Mouse (Mus musculus) intestine, postnatal 0 days (tissue): Measurements from ENCODE around the gene Ppfia3. TPM values are rescaled to one million over a fixed set of nuclear protein-coding genes. Genes with fewer than 3 reads are reported as not detected.

Experiments
- ATAC-seq: fragments of 200-750 bp; cut with Nextera tagmentation; 2 replicates; pipeline ENCODE4 v1.8.0; 2017; ENCODE audit warnings: mild to moderate bottlenecking, moderate TSS enrichment, moderate library complexity
- H3K27ac ChIP-seq: fragments of 300-500 bp; sonication (generic); 2 replicates; pipeline ENCODE4 v1.5.1; 2014; ENCODE audit warnings: mild to moderate bottlenecking, low read depth, low read length, moderate library complexity
- H3K27me3 ChIP-seq: fragments of 300-500 bp; sonication (generic); replicated peaks from 2 replicates; pipeline ENCODE4 v1.6.1; 2014; ENCODE audit warnings: low read length, mixed read lengths; ENCODE audit not compliant: control insufficient read depth, insufficient read depth
- H3K36me3 ChIP-seq: fragments of 300-500 bp; sonication (generic); 2 replicates; pipeline ENCODE4 v1.6.1; 2014; ENCODE audit warnings: mild to moderate bottlenecking, moderate library complexity; ENCODE audit not compliant: control insufficient read depth, insufficient read depth
- H3K4me1 ChIP-seq: fragments of 300-500 bp; sonication (generic); replicated peaks from 2 replicates; pipeline ENCODE4 v1.6.1; 2014; ENCODE audit warnings: antibody characterized with exemption, low read length, mixed read lengths; ENCODE audit not compliant: control insufficient read depth, insufficient read depth
- H3K4me2 ChIP-seq: fragments of 300-500 bp; sonication (generic); replicated peaks from 2 replicates; pipeline ENCODE4 v1.6.1; 2014; ENCODE audit warnings: low read depth, mild to moderate bottlenecking, moderate library complexity
- H3K4me3 ChIP-seq: fragments of 300-500 bp; sonication (generic); 2 replicates; pipeline ENCODE4 v1.5.1; 2014; ENCODE audit warnings: low read depth, low read length
- H3K9ac ChIP-seq: fragments of 300-500 bp; sonication (generic); 2 replicates; pipeline ENCODE4 v1.6.1; 2014; ENCODE audit warnings: mild to moderate bottlenecking, low read depth, low read length
- H3K9me3 ChIP-seq: fragments of 300-500 bp; sonication (generic); 2 replicates; pipeline ENCODE4 v1.6.1; 2016; ENCODE audit warnings: mixed run types; ENCODE audit not compliant: control insufficient read depth
- CTCF ChIP-seq: sonication (generic); IDR thresholded peaks from 2 replicates; pipeline ENCODE4 v1.5.1; 2016; ENCODE audit warnings: low read depth, mild to moderate bottlenecking, control low read depth, antibody characterized with exemption, moderate library complexity
- WGBS: fragments of 180-500 bp; shearing (Covaris S2); extraction: QIAGEN DNeasy Blood & Tissue Kit; methylation state at CpG from one replicate; pipeline ENCODE4 v1.1.7; 2014; 5-methylcytosine and 5-hydroxymethylcytosine counted together
- polyA plus RNA-seq: library from polyadenylated mRNA; unstranded; fragments of >200 nt; fragmentation: Nextera tagmentation; extraction: Ambion mirVana; gene quantifications from 2 replicates; pipeline ENCODE4 v1.2.1, GENCODE M21; 2015

Gene Ppfia3
- polyA plus RNA-seq, 1 experiment from 2014 or later: 24.5 TPM

DNA sequence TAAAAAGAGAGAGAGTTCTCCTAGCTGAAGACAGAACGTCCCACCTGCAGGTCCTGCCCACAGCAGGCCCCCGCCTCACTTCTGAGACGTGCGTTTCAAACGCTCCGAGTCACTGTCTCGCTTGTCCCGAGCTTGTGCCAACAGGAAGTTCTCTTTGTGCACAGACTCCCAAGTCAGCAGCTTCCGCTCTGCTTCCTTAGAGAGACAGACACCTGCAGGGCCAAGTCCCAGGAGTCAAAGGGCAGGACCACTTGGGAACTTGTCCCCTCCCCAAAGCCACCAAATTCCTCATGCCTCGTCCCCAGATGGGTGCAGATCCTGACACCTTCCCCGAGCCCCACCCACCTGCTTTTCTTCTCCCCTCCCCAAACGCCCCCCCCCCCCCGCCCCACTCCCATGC is 62.0 kb downstream of the Ppfia3 start:
- TF ChIP-seq CTCF: no peak
- 18% methylated on average over 12 of the region's 13 CpGs for WGBS
- ATAC-seq: peak; percentile 17; the same call in 1 of the 2 replicates
- no peaks in the 10 kb centered on the region for H3K27me3 ChIP-seq
- no peak overlapping the region for H3K4me3 ChIP-seq
- no peaks in the 10 kb centered on the region; the same call in 1 of the 2 replicates for H3K4me1 ChIP-seq
- H3K9me3 ChIP-seq: no peaks in the 10 kb centered on the region
- H3K27ac ChIP-seq: no peak overlapping the region; the same call in 1 of the 2 replicates
- H3K36me3 ChIP-seq: peaks cover 51% of the 10 kb centered on the region
- no peak overlapping the region for H3K9ac ChIP-seq
- H3K4me2 ChIP-seq: peak overlapping the region; percentile 47

DNA sequence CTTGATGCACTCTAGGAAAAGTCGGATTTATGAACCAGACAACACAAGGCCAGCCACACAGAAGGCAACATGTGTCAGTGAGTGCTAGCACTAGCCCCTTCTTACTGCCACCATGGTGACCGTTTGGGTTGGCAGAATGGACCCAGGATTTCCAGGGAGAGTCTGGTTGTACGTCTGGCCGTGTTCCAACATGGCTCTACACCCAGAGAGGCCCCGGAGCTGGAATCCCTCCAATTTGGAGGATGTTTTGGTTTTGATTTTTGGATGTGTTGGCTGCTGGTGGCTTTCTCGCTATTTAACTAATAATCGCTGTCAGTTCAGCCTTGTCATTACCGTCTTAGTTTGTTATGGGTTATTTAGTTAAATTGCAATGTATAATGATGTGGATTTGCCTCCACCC is 64.2 kb downstream of the Ppfia3 start:
- H3K27me3 ChIP-seq: no peaks in the 10 kb centered on the region
- H3K4me2 ChIP-seq: no peak overlapping the region
- H3K9ac ChIP-seq: no peak overlapping the region
- 64% methylated on average over 8 of the region's 8 CpGs for WGBS
- no peak for ATAC-seq
- peaks cover 34% of the 10 kb centered on the region for H3K36me3 ChIP-seq
- no peak overlapping the region for H3K27ac ChIP-seq
- H3K4me3 ChIP-seq: no peak overlapping the region
- TF ChIP-seq CTCF: no peak
- H3K4me1 ChIP-seq: no peaks in the 10 kb centered on the region
- H3K9me3 ChIP-seq: no peaks in the 10 kb centered on the region

DNA sequence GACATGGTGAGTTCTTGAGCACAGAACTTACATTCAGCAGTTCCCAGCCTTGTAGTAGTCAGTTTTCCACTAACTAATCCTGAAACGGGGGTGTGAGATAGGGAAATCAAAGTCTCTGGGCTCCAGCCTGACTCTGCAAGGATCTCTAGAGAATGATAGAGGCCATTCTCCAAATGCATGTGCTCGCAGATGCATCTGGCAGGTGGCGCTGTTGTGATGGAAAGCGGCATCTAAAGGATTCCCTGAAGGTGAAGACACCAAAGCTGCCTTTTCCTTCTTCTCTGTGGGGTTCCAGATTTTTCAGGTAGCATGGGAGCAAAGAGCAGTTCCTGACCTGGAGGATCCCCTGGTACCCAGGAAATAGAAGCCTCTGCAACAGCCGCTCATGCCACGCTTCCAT is 66.5 kb downstream of the Ppfia3 start:
- H3K4me1 ChIP-seq: no peaks in the 10 kb centered on the region
- H3K4me2 ChIP-seq: 0 out of 2 replicates have a peak overlapping the region, but pooled peaks have one; percentile 9
- TF ChIP-seq CTCF: peak; percentile 83
- WGBS: 9% methylated on average over 6 of the region's 6 CpGs
- H3K27me3 ChIP-seq: no peaks in the 10 kb centered on the region
- H3K9ac ChIP-seq: no peak overlapping the region
- H3K4me3 ChIP-seq: no peak overlapping the region
- H3K27ac ChIP-seq: no peak overlapping the region
- peak; percentile 33; the same call in 1 of the 2 replicates for ATAC-seq
- H3K36me3 ChIP-seq: peaks cover 27% of the 10 kb centered on the region
- no peaks in the 10 kb centered on the region for H3K9me3 ChIP-seq

DNA sequence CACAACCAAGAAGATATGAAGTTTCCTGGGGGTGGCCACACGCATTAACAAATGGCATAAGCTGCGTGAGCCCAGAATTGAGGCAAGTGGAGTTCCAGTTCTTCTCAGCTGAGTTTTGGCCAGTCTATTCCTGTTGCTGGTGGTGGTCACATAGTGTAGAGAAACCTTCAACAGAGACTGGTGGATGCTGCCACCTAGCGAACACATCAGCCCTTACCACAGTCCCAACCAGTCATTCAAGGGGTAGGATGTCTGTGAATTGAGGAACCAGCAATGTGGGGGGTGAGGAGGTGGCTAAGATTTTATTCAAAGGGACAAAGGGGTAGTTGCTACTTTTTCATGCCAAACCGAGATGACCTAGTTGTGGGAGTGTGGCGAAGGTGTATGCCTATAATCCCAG is 67.1 kb downstream of the Ppfia3 start:
- H3K9me3 ChIP-seq: no peaks in the 10 kb centered on the region
- peaks cover 24% of the 10 kb centered on the region for H3K36me3 ChIP-seq
- no peak overlapping the region for H3K4me2 ChIP-seq
- no peak overlapping the region for H3K9ac ChIP-seq
- H3K4me3 ChIP-seq: no peak overlapping the region
- TF ChIP-seq CTCF: peak; percentile 90
- ATAC-seq: 0 out of 2 replicates have a peak, but pooled peaks have one; percentile 53
- H3K27ac ChIP-seq: no peak overlapping the region
- no peaks in the 10 kb centered on the region for H3K4me1 ChIP-seq
- 19% methylated on average over 5 of the region's 5 CpGs for WGBS
- H3K27me3 ChIP-seq: no peaks in the 10 kb centered on the region

DNA sequence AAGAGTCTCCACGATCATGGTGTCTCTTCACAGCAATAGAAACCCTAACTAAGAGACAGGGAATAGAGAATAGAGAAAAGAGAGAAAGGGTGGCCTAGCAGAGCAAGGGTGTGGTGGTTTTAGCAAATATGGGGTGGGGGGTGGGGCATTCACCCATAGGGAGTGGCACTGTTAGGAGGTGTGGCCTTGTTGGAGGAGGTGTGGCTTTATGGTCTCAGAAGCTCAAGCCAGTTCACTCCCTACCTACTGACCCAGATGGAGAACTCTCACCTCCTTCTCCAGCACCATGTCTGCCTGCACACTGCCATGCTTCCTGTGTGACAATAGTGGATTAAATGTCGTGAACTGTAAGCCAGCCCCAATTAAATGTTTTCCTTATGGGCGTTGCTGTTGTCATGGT is 69.3 kb downstream of the Ppfia3 start:
- H3K27me3 ChIP-seq: no peaks in the 10 kb centered on the region
- ATAC-seq: no peak
- H3K27ac ChIP-seq: no peak overlapping the region
- no peaks in the 10 kb centered on the region for H3K4me1 ChIP-seq
- TF ChIP-seq CTCF: no peak
- WGBS: 54% methylated on average over 3 of the region's 3 CpGs
- no peak overlapping the region for H3K4me3 ChIP-seq
- no peak overlapping the region for H3K4me2 ChIP-seq
- no peaks in the 10 kb centered on the region for H3K9me3 ChIP-seq
- peaks cover 2% of the 10 kb centered on the region; the same call in 1 of the 2 replicates for H3K36me3 ChIP-seq
- no peak overlapping the region for H3K9ac ChIP-seq

DNA sequence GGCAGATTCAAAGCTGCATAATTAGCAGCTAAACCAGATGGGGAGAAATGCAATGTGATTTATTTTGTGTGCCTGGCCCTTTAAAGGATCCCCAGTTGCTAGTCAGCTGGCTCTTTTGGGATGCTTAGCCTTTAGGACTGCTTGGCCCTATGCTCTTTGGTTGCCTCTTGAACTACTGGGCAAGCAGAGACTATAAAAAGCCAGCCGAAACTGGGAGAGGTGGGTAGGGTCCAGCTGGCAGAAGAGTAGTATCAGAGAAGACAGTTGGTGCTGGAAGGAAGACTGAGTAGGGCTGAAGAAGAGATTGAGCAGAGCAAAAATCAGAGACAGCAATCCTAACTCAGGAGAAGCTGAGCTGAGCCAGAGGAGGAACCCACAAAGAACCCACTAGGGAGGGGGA is 70.2 kb downstream of the Ppfia3 start:
- Histone ChIP-seq H3K4me1 (no peaks in the 10 kb centered on the region), H3K27me3 (no peaks in the 10 kb centered on the region), H3K4me3 (no peak overlapping the region), H3K9ac (no peak overlapping the region), H3K4me2 (no peak overlapping the region), H3K9me3 (no peaks in the 10 kb centered on the region), H3K36me3 (no peaks in the 10 kb centered on the region), H3K27ac (no peak overlapping the region)
- TF ChIP-seq CTCF: no peak
- 79% methylated on average over 1 of the region's 1 CpGs for WGBS
- ATAC-seq: no peak

Other genes with a start within 250 kb of the Ppfia3 start
- 1,691 and 1,755 TPM in 2 replicates for gene Rps11, start 242.6 kb downstream of the Ppfia3 start, polyA plus RNA-seq
- 1,616 and 1,752 TPM in 2 replicates for gene Rpl13a, start 238.3 kb downstream of the Ppfia3 start, polyA plus RNA-seq
- gene Gm45713, start 230.8 kb downstream of the Ppfia3 start, polyA plus RNA-seq: 0.70 and 0.82 TPM in 2 replicates
- gene Flt3l, start 230.6 kb downstream of the Ppfia3 start, polyA plus RNA-seq: 2.1 and 2.7 TPM in 2 replicates
- 63.6 and 64.7 TPM in 2 replicates for gene Pih1d1, start 212.7 kb downstream of the Ppfia3 start, polyA plus RNA-seq
- 86.8 and 102 TPM in 2 replicates for gene Aldh16a1, start 212.4 kb downstream of the Ppfia3 start, polyA plus RNA-seq
- not detected in 2 replicates for gene Slc17a7, start 203.1 kb downstream of the Ppfia3 start, polyA plus RNA-seq
- gene Gfy, start 187.4 kb downstream of the Ppfia3 start, polyA plus RNA-seq: not detected in 2 replicates
- gene Pth2, start 186.0 kb downstream of the Ppfia3 start, polyA plus RNA-seq: not detected in 2 replicates
- gene Ccdc155, start 162.1 kb downstream of the Ppfia3 start, polyA plus RNA-seq: 0.07 TPM in 1 of 2 replicates, not detected in the other
- gene Dkkl1, start 154.9 kb downstream of the Ppfia3 start, polyA plus RNA-seq: 0.47 and 0.55 TPM in 2 replicates
- 18.7 and 20.8 TPM in 2 replicates for gene Tead2, start 151.3 kb downstream of the Ppfia3 start, polyA plus RNA-seq
- 1.6 and 2.3 TPM in 2 replicates for gene Cd37, start 127.9 kb downstream of the Ppfia3 start, polyA plus RNA-seq
- not detected in 2 replicates for gene Slc6a16, start 125.9 kb downstream of the Ppfia3 start, polyA plus RNA-seq
- not detected in 2 replicates for gene Slc6a21, start 89.5 kb downstream of the Ppfia3 start, polyA plus RNA-seq
- 49.4 and 55.1 TPM in 2 replicates for gene Trpm4, start 33.2 kb downstream of the Ppfia3 start, polyA plus RNA-seq
- gene Hrc, start 31.7 kb downstream of the Ppfia3 start, polyA plus RNA-seq: 0.76 and 0.88 TPM in 2 replicates
- gene Lin7b, start 3.6 kb upstream of the Ppfia3 start, polyA plus RNA-seq: 3.4 TPM in 2 replicates
- 81.3 and 85.5 TPM in 2 replicates for gene Snrnp70, start 28.7 kb upstream of the Ppfia3 start, polyA plus RNA-seq
- gene Kcna7, start 38.6 kb upstream of the Ppfia3 start, polyA plus RNA-seq: 0.07 and 0.08 TPM in 2 replicates
- 2.0 TPM in 2 replicates for gene Ntf5, start 46.7 kb upstream of the Ppfia3 start, polyA plus RNA-seq
- not detected in 2 replicates for gene Lhb, start 53.8 kb upstream of the Ppfia3 start, polyA plus RNA-seq
- gene Gys1, start 67.8 kb upstream of the Ppfia3 start, polyA plus RNA-seq: 10.4 and 10.6 TPM in 2 replicates
- 35.6 and 38.6 TPM in 2 replicates for gene Ruvbl2, start 71.1 kb upstream of the Ppfia3 start, polyA plus RNA-seq
- gene Ftl1, start 92.9 kb upstream of the Ppfia3 start, polyA plus RNA-seq: 13,232 and 14,059 TPM in 2 replicates
- gene Bax, start 99.9 kb upstream of the Ppfia3 start, polyA plus RNA-seq: 173 and 180 TPM in 2 replicates
- 0.65 and 0.78 TPM in 2 replicates for gene Tulp2, start 114.9 kb upstream of the Ppfia3 start, polyA plus RNA-seq
- gene Gm45808, start 119.8 kb upstream of the Ppfia3 start, polyA plus RNA-seq: not detected in 2 replicates
- 1.1 and 1.2 TPM in 2 replicates for gene Dhdh, start 121.8 kb upstream of the Ppfia3 start, polyA plus RNA-seq
- 199 and 218 TPM in 2 replicates for gene Nucb1, start 143.4 kb upstream of the Ppfia3 start, polyA plus RNA-seq
- 7.4 and 9.0 TPM in 2 replicates for gene Ppp1r15a, start 159.2 kb upstream of the Ppfia3 start, polyA plus RNA-seq
- gene Plekha4, start 159.3 kb upstream of the Ppfia3 start, polyA plus RNA-seq: 0.80 and 1.6 TPM in 2 replicates
- gene Hsd17b14, start 187.9 kb upstream of the Ppfia3 start, polyA plus RNA-seq: 0.73 and 1.2 TPM in 2 replicates
- 17.7 and 18.6 TPM in 2 replicates for gene Bcat2, start 203.1 kb upstream of the Ppfia3 start, polyA plus RNA-seq
- gene Fgf21, start 248.5 kb upstream of the Ppfia3 start, polyA plus RNA-seq: not detected in 2 replicates